Mouse (Mus musculus) neural tube, embryonic 13.5 days (tissue): Measurements from ENCODE around the gene Cfap70. TPM values are rescaled to one million over a fixed set of nuclear protein-coding genes. Genes with fewer than 3 reads are reported as not detected.
A peak's percentile ranks its signal among the peaks of the same experiment; 100 is the strongest.

Experiments used
- ATAC-seq: fragments of 200-750 bp; cut with Nextera tagmentation; 2 replicates; pipeline ENCODE4 v1.8.0; 2017; ENCODE audit warnings: low read depth, mild to moderate bottlenecking, moderate TSS enrichment, moderate library complexity
- H3K27ac ChIP-seq: fragments of 300-500 bp; sonication (generic); replicated peaks from 2 replicates; pipeline ENCODE4 v1.5.1; 2015; ENCODE audit warnings: moderate library complexity, mild to moderate bottlenecking, inconsistent platforms
- H3K27me3 ChIP-seq: fragments of 300-500 bp; sonication (generic); 2 replicates; pipeline ENCODE4 v1.6.1; 2015; ENCODE audit warnings: mild to moderate bottlenecking, inconsistent platforms
- H3K36me3 ChIP-seq: fragments of 300-500 bp; sonication (generic); 2 replicates; pipeline ENCODE4 v1.6.1; 2015; ENCODE audit warnings: mild to moderate bottlenecking, inconsistent platforms
- H3K4me1 ChIP-seq: fragments of 300-500 bp; sonication (generic); replicated peaks from 2 replicates; pipeline ENCODE4 v1.6.1; 2015; ENCODE audit warnings: inconsistent platforms
- H3K4me2 ChIP-seq: fragments of 300-500 bp; sonication (generic); 2 replicates; pipeline ENCODE4 v1.6.1; 2015; ENCODE audit warnings: inconsistent platforms, mild to moderate bottlenecking, moderate library complexity
- H3K4me3 ChIP-seq: fragments of 300-500 bp; sonication (generic); 2 replicates; pipeline ENCODE4 v1.5.1; 2015; ENCODE audit warnings: mild to moderate bottlenecking, inconsistent platforms
- H3K9ac ChIP-seq: fragments of 300-500 bp; sonication (generic); 2 replicates; pipeline ENCODE4 v1.6.1; 2015; ENCODE audit warnings: moderate library complexity, mild to moderate bottlenecking, inconsistent platforms
- H3K9me3 ChIP-seq: fragments of 300-500 bp; sonication (generic); 2 replicates; pipeline ENCODE4 v1.6.1; 2016; ENCODE audit warnings: inconsistent platforms
- WGBS: fragments of 180-500 bp; shearing (Covaris S2); methylation state at CpG from one replicate; pipeline ENCODE4 v1.1.7; 2015; 5-methylcytosine and 5-hydroxymethylcytosine counted together
- polyA plus RNA-seq: library from polyadenylated mRNA; unstranded; fragments of >200 nt; fragmentation: Nextera tagmentation; extraction: Ambion mirVana; gene quantifications from 2 replicates; pipeline ENCODE4 v1.2.1, GENCODE M21; 2015

Cfap70 gene
- polyA plus RNA-seq, 1 experiment from 2014 or later: 1.2 TPM

DNA sequence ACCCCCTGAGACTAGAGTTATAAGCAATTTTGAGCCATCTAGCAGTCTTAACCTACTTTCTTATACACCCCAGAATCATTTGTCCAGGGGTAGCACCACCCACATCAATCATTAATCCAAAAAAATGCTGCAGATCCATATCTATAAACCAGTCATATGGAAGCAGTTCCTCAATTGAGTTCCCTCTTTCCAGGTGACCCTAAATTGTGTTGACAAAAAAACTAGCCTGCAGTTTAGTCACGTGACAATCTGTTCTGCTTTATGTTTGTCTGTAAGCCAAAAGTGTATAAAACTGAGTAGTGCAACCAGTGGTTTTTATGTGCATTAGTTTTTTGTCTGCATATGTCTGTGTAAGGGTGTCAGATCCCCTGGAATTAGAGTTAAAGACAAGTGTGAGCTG is 80.2 kb downstream of the Cfap70 start:
- Histone ChIP-seq H3K9ac (no peak overlapping the region), H3K36me3 (peaks cover 82% of the 10 kb centered on the region), H3K27ac (no peak overlapping the region), H3K4me2 (no peak overlapping the region), H3K4me1 (no peaks in the 10 kb centered on the region), H3K9me3 (no peaks in the 10 kb centered on the region), H3K4me3 (no peak overlapping the region), H3K27me3 (no peaks in the 10 kb centered on the region)
- no peak for ATAC-seq
- 92% methylated on average over 1 of the region's 1 CpGs for WGBS

DNA sequence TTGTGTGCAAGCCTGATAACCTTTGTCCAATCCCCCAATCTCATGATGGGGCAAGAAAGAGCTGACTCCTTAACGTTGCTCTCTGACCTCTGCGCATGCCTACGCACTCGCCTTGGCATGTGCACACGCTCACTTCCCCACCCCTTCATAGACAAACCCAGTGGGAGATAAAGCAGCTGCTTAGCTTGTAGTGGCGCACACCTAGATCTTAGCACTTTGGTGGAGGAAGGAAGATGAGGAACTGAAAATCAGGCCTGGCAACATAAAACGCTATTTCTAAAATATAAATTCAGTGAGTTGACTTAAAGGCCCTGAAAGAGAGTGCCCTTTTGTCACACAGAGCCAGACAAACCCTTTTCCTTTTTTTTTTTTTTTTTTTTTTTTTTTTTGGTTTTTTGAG is 81.2 kb downstream of the Cfap70 start:
- H3K4me2 ChIP-seq: no peak overlapping the region
- H3K36me3 ChIP-seq: peaks cover 79% of the 10 kb centered on the region
- H3K27ac ChIP-seq: no peak overlapping the region
- no peak for ATAC-seq
- H3K9me3 ChIP-seq: no peaks in the 10 kb centered on the region
- 85% methylated on average over 7 of the region's 7 CpGs for WGBS
- H3K27me3 ChIP-seq: no peaks in the 10 kb centered on the region
- no peak overlapping the region for H3K9ac ChIP-seq
- H3K4me3 ChIP-seq: no peak overlapping the region
- no peaks in the 10 kb centered on the region for H3K4me1 ChIP-seq

DNA sequence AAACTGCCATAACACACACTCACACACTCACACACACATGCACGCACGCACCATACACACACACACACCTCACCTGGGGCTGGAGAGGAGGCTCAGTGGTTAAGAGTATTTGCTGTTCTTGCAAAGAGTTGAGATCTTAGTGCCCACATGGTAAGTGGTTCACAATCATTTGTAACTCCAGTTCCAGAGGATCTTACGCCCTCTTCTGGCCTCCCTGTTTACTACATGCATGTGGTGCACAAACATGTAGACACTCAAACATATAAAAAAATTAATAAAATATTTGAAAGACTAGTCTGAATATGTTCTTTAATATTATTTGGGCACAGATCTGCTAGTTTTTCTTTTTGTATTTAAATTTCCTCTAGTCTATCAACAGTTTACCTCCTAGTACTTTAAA is 83.8 kb downstream of the Cfap70 start:
- 93% methylated on average over 3 of the region's 3 CpGs for WGBS
- peaks cover 80% of the 10 kb centered on the region for H3K36me3 ChIP-seq

GRCm38 (mm10) chr14:20363230-20363629 is 88.8 kb downstream of the Cfap70 start:
- Histone ChIP-seq H3K27ac (no peak overlapping the region), H3K36me3 (peaks cover 84% of the 10 kb centered on the region), H3K4me2 (no peak overlapping the region), H3K27me3 (no peaks in the 10 kb centered on the region), H3K4me3 (no peak overlapping the region), H3K9ac (no peak overlapping the region), H3K4me1 (no peaks in the 10 kb centered on the region), H3K9me3 (no peaks in the 10 kb centered on the region)
- WGBS: 97% methylated on average over 4 of the region's 4 CpGs
- ATAC-seq: no peak

More for the DNA sequence above, 83.8 kb downstream of the Cfap70 start:
- no peak overlapping the region for H3K27ac ChIP-seq
- H3K4me2 ChIP-seq: no peak overlapping the region
- ATAC-seq: no peak
- no peaks in the 10 kb centered on the region for H3K9me3 ChIP-seq
- H3K4me1 ChIP-seq: no peaks in the 10 kb centered on the region
- H3K4me3 ChIP-seq: no peak overlapping the region
- no peaks in the 10 kb centered on the region for H3K27me3 ChIP-seq
- H3K9ac ChIP-seq: no peak overlapping the region

DNA sequence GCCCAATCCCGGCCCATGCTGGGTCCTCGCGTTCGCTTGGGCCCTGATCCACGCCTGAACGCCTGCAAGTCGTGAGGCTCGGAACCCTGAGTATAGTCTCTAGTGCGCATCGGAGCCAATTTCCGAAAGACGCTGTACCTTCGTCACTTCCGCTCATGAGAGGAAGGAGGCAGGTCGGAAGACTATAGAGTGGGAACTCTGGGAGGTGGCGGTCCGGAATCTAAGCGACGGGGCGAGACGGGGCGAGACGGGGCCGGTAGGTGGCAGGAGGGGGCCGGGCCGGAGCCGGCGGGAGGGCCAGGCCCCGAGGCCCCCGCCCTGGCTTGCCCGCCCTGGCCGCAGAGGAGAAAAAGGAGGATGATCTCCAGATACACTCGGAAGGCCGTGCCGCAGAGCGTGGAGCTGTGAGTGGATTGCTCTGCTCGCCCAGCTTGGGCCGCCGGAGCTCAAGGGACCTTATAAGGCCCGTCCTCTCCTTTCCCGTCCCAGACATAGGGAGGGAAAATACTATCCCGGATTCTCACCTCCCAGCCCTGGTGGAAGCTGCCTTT is 104.0 kb downstream of the Cfap70 start, which contains the start of the genes Ecd and Fam149b:
Gene Ecd (minus strand): TSS at position 131 of the 551 bp plus-strand sequence.
Gene Fam149b (plus strand): TSS at position 172 of the 551 bp plus-strand sequence.
- H3K4me3 ChIP-seq: peak within 1 kb of the TSS; percentile 74
- no peaks in the 10 kb centered on the region for H3K9me3 ChIP-seq
- peaks cover 30% of the 10 kb centered on the region for H3K4me1 ChIP-seq
- peak within 1 kb of the TSS; percentile 87 for H3K9ac ChIP-seq
- under 1% methylated on average over 42 of the region's 42 CpGs for WGBS
- ATAC-seq: peak; percentile 98
- H3K27me3 ChIP-seq: no peaks in the 10 kb centered on the region
- H3K27ac ChIP-seq: peak within 1 kb of the TSS; percentile 94
- H3K4me2 ChIP-seq: peak within 1 kb of the TSS; percentile 82
- H3K36me3 ChIP-seq: peaks cover 41% of the 10 kb centered on the region

- peak overlapping the region; percentile 94 for H3K27ac ChIP-seq
- H3K4me2 ChIP-seq: peak overlapping the region; percentile 82
- H3K9me3 ChIP-seq: no peaks in the 10 kb centered on the region
- peak overlapping the region; percentile 87 for H3K9ac ChIP-seq
- 4% methylated on average over 15 of the region's 15 CpGs for WGBS
- peak; percentile 83 for ATAC-seq
- peaks cover 36% of the 10 kb centered on the region for H3K36me3 ChIP-seq
- peak overlapping the region; percentile 74 for H3K4me3 ChIP-seq
- no peaks in the 10 kb centered on the region for H3K27me3 ChIP-seq
- peaks cover 30% of the 10 kb centered on the region for H3K4me1 ChIP-seq
Observed at GRCm38 (mm10) chr14:20347441-20347990, 104.5 kb downstream of the Cfap70 start.

- H3K27me3 ChIP-seq: no peaks in the 10 kb centered on the region
- H3K36me3 ChIP-seq: peaks cover 38% of the 10 kb centered on the region
- H3K4me1 ChIP-seq: peaks cover 30% of the 10 kb centered on the region
- H3K9me3 ChIP-seq: no peaks in the 10 kb centered on the region
- H3K27ac ChIP-seq: no peak overlapping the region
- no peak for ATAC-seq
- H3K4me3 ChIP-seq: no peak overlapping the region
- no peak overlapping the region for H3K9ac ChIP-seq
- WGBS: 91% methylated on average over 9 of the region's 9 CpGs
- H3K4me2 ChIP-seq: no peak overlapping the region
Observed at GRCm38 (mm10) chr14:20345885-20346284, 106.1 kb downstream of the Cfap70 start.

Other genes with a start within 250 kb of the Cfap70 start
- gene Kcnk16, start 183.0 kb downstream of the Cfap70 start, polyA plus RNA-seq: 0.22 TPM in 1 of 2 replicates, not detected in the other
- gene Nudt13, start 157.5 kb downstream of the Cfap70 start, polyA plus RNA-seq: 10.5 and 13.0 TPM in 2 replicates
- 53.7 and 59.7 TPM in 2 replicates for gene Ecd, start 104.1 kb downstream of the Cfap70 start, polyA plus RNA-seq
- 45.4 and 48.2 TPM in 2 replicates for gene Fam149b, start 104.1 kb downstream of the Cfap70 start, polyA plus RNA-seq
- gene Dnajc9, start 63.3 kb downstream of the Cfap70 start, polyA plus RNA-seq: 109 and 122 TPM in 2 replicates
- gene Mrps16, start 58.6 kb downstream of the Cfap70 start, polyA plus RNA-seq: 67.1 and 70.1 TPM in 2 replicates
- 16.8 and 17.1 TPM in 2 replicates for gene Anxa7, start 27.9 kb upstream of the Cfap70 start, polyA plus RNA-seq
- gene Mss51, start 44.7 kb upstream of the Cfap70 start, polyA plus RNA-seq: 0.74 and 0.75 TPM in 2 replicates
- 77.6 and 81.1 TPM in 2 replicates for gene Ppp3cb, start 94.3 kb upstream of the Cfap70 start, polyA plus RNA-seq
- 9.3 and 10.3 TPM in 2 replicates for gene Usp54, start 188.8 kb upstream of the Cfap70 start, polyA plus RNA-seq
- gene Myoz1, start 204.3 kb upstream of the Cfap70 start, polyA plus RNA-seq: not detected in 2 replicates
- gene Synpo2l, start 216.1 kb upstream of the Cfap70 start, polyA plus RNA-seq: 1.1 and 2.8 TPM in 2 replicates
- gene Sec24c, start 222.1 kb upstream of the Cfap70 start, polyA plus RNA-seq: 89.6 and 94.6 TPM in 2 replicates
- gene Fut11, start 242.7 kb upstream of the Cfap70 start, polyA plus RNA-seq: 28.3 and 29.1 TPM in 2 replicates